Mouse (Mus musculus): Measurements from ENCODE around the gene Olfr747.
"Not testable (repeated sequence)": the region's sequence is repeated elsewhere in the genome, so short reads cannot be mapped to it uniquely, and the experiment has no call there.

The Olfr747 gene

DNA sequence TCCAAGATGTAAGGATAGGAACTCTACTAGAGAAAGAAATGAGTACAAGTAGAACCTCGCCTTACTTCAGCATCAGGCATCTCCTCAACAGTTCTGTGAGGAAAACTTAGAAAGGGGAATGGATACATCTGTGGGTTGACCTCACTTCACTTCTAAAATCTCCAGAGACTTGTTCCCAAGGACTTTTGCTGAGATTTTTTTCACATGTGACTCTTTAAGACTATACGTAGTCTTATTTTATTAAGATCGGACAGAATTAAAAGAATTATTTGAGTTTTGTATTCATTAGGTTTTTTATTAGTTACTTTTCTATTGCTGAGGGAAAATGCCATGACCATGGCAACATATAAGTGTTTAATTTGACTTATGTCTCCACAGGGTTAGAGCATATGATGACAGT is at the start of gene Olfr747:
Gene Olfr747, minus strand, starts transcription at position 101 of the 400 bp plus-strand sequence.
- in situ Hi-C loops (cut with MboI; ENCODE audit: low pct_unique_long_range_greater_than_20kb in 1 of 2, low sequenced_read_pairs in 2 of 2, unreplicated experiment in 1 of 2), result no loop called here

DNA sequence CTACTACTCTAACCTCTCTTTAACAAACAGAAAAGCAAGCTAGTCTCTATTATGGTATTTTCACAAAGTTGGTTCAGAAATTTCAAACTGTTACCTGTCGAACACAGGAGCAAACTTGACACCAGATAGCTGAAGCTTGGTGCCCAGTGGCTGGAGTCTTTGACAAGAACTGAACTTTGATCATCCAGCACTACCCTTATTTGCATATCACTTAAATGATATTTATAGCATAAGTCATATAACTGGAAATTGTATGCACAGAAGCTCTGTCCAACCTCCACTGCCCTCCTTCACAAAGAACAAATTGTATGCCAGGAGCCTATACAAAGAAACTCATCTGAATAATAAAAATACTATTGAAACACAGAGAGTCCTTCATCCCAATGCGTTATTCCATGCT is 48.6 kb upstream of the Olfr747 start:
- in situ Hi-C loops (cut with MboI; ENCODE audit: low pct_unique_long_range_greater_than_20kb in 1 of 2, low sequenced_read_pairs in 2 of 2, unreplicated experiment in 1 of 2), result no loop called here

DNA sequence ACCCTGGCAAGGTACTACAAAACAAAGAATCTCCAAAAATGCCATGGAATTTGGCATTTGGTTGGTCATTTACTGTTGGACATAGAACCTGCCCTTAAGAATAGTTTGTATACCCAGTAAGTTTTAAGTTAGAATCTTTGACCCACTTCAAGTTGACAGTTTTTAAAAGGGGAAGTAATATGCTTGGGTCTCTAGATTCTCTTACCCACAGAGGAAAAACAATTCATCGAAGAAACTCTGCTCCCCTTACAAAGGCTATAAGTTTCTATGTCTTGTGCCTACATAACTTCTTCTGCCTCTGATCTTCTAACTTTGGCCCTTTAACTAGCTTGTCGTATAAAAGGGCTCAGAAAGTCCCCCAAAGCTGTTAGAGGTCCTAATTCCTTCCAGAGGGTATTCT is 47.3 kb upstream of the Olfr747 start:
- in situ Hi-C loops (cut with MboI; ENCODE audit: low pct_unique_long_range_greater_than_20kb in 1 of 2, low sequenced_read_pairs in 2 of 2, unreplicated experiment in 1 of 2), result no loop called here

DNA sequence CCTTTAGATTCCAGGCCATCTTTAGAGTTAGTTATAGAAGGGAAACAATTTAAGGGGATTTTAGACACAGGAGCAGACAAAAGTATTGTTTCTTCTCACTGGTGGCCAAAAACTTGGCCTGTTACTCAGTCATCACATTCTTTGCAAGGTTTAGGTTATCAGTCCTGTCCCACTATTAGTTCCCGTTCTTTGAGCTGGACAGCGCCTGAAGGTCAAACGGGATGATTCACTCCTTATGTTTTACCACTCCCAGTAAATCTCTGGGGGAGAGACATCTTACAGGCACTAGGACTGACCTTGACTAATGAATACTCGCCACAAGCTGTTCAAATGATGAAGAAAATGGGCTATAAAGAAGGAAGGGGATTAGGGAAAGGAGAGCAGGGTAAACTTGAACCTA is 29.4 kb upstream of the Olfr747 start:
- in situ Hi-C loops (cut with MboI; ENCODE audit: low pct_unique_long_range_greater_than_20kb in 1 of 2, low sequenced_read_pairs in 2 of 2, unreplicated experiment in 1 of 2), result not testable (repeated sequence)

DNA sequence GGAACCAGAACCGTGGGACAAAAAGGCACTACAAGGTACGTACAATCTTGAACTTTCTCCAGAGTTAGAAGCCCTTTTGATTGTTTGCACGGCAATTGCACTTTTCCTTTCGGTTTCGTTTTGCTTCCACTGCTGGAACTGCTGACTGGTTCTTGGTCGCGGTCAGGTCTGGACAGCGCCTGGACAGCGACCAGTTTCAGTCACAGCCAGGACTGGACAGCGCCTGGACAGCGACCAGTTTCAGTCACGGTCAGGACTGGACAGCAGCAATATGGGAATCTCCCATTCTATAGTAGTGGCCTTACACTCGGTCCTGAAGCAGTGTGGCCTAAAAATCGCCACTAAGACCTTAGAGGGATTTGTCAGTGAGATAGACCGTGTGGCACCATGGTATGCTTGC is 26.9 kb upstream of the Olfr747 start:
- in situ Hi-C loops (cut with MboI; ENCODE audit: low pct_unique_long_range_greater_than_20kb in 1 of 2, low sequenced_read_pairs in 2 of 2, unreplicated experiment in 1 of 2), result not testable (repeated sequence)

GRCm38 (mm10) chr14:50707073-50707472 is 14.1 kb upstream of the Olfr747 start, which contains the start of gene Olfr748:
Gene Olfr748 (plus strand): TSS chr14:50707373.
- in situ Hi-C loops (cut with MboI; ENCODE audit: low pct_unique_long_range_greater_than_20kb in 1 of 2, low sequenced_read_pairs in 2 of 2, unreplicated experiment in 1 of 2), result no loop called here

GRCm38 (mm10) chr14:50646783-50647182 is 46.2 kb downstream of the Olfr747 start, which contains the start of gene Olfr746:
Gene Olfr746 (plus strand): TSS chr14:50647083.
- in situ Hi-C loops (cut with MboI; ENCODE audit: low pct_unique_long_range_greater_than_20kb in 1 of 2, low sequenced_read_pairs in 2 of 2, unreplicated experiment in 1 of 2), result no loop called here

DNA sequence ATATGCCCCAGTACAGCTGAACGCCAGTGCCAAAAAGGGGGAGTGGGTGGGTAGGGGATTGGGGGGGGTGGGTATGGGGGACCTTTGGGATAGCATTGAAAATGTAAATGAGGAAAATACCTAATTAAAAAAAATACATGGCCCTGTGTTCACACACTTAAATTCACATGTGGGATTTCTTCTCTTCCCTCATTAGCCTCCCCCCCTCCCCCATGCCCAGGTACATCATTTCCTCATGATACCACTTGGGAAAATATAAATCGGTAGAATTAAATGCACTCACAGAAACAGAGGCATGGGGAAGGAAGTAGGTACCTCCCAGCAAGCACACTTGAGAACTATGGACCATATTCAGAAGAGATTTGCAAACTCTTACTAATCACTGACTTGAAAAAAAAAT is 53.9 kb downstream of the Olfr747 start, which contains the start of gene Olfr745:
Gene Olfr745, plus strand, starts transcription at position 301 of the 400 bp plus-strand sequence.
- in situ Hi-C loops (cut with MboI; ENCODE audit: low pct_unique_long_range_greater_than_20kb in 1 of 2, low sequenced_read_pairs in 2 of 2, unreplicated experiment in 1 of 2), result no loop called here

Data from mouse embryonic stem cell (cell line).